In genomic region chr6:109371931-109372330, GRCm38 (mm10) we compare ENCODE assay signal across 21 mouse cellular contexts.
DNase-seq lines count a peak whose midpoint lies in the region; ATAC-seq lines count a peak whose summit lies in the region.
"Had no signal": no experiment of that assay in that cellular context is flagged by ENCODE, and none has a peak within 500 bp of the region (broad histone marks: within the 10 kb centered on the region; RNA-seq: fewer than 3 reads in every experiment).

No protein-coding gene starts in this region.

- H3K9me3 ChIP-seq in hindbrain, embryonic 11.5 days (ENCODE audit: control insufficient read depth, low read length) = no peaks in the 10 kb centered on the region
- H3K9me3 ChIP-seq in hindbrain, embryonic 16.5 days (ENCODE audit: control insufficient read depth, low read length) = no peaks in the 10 kb centered on the region
- H3K9me3 ChIP-seq in neural tube, embryonic 11.5 days (ENCODE audit: control insufficient read depth, low read length) = no peaks in the 10 kb centered on the region
- H3K9me3 ChIP-seq in neural tube, embryonic 15.5 days (replicated peaks) = no peaks in the 10 kb centered on the region
- H3K9me3 ChIP-seq in limb, embryonic 11.5 days (ENCODE audit: control insufficient read depth, low read length) = no peaks in the 10 kb centered on the region
- H3K9me3 ChIP-seq: embryonic facial prominence, embryonic 15.5 days; forebrain, embryonic 10.5 days; heart, embryonic 13.5 days; hindbrain, embryonic 12.5 days had no signal

- no peak overlapping the region for H3K4me3 ChIP-seq in hindbrain, embryonic 11.5 days (ENCODE audit: low read depth, low read length)
- no peak overlapping the region for H3K4me3 ChIP-seq in hindbrain, embryonic 16.5 days (ENCODE audit: low read length)
- H3K4me3 ChIP-seq in neural tube, embryonic 11.5 days (ENCODE audit: low read depth, low read length) = no peak overlapping the region
- H3K4me3 ChIP-seq in neural tube, embryonic 15.5 days (replicated peaks) = no peak overlapping the region
- H3K4me3 ChIP-seq in limb, embryonic 11.5 days (ENCODE audit: low read depth, low read length) = no peak overlapping the region
- H3K4me3 ChIP-seq: embryonic facial prominence, embryonic 15.5 days; erythroblast, embryonic 14.5 days; forebrain, embryonic 10.5 days; heart, embryonic 13.5 days; hindbrain, embryonic 12.5 days had no signal

- DNase-seq in hindbrain, embryonic 11.5 days (ENCODE audit: low spot score) = no peak
- peak; percentile 10 for DNase-seq in neural tube, embryonic 11.5 days (ENCODE audit: low spot score)
- DNase-seq in limb, embryonic 11.5 days (ENCODE audit: low spot score) = peak; percentile 30
- no peak for DNase-seq in liver
- no peak for DNase-seq in B cell, adult 2 months
- DNase-seq: adrenal gland, adult 8-10 months; adrenal gland, postnatal 36 days; cerebellum, adult 2 months; cerebellum, postnatal 14 days; gastrocnemius, postnatal 36 days; heart, adult 11 months; heart, postnatal 36 days had no signal

- 61% methylated on average over 3 of the region's 3 CpGs for WGBS in hindbrain, embryonic 11.5 days
- 43% methylated on average over 3 of the region's 3 CpGs for WGBS in hindbrain, embryonic 16.5 days
- WGBS in neural tube, embryonic 11.5 days = 49% methylated on average over 3 of the region's 3 CpGs
- 29% methylated on average over 3 of the region's 3 CpGs for WGBS in neural tube, embryonic 15.5 days
- WGBS in limb, embryonic 11.5 days = 26% methylated on average over 3 of the region's 3 CpGs

- no peak overlapping the region for H3K27ac ChIP-seq in hindbrain, embryonic 11.5 days (ENCODE audit: low read depth, low read length)
- H3K27ac ChIP-seq in hindbrain, embryonic 16.5 days (ENCODE audit: low read depth, low read length) = no peak overlapping the region
- no peak overlapping the region for H3K27ac ChIP-seq in neural tube, embryonic 11.5 days (ENCODE audit: low read depth, low read length)
- H3K27ac ChIP-seq in neural tube, embryonic 15.5 days (replicated peaks) = no peak overlapping the region
- H3K27ac ChIP-seq in limb, embryonic 11.5 days (replicated peaks; ENCODE audit: low read depth, low read length) = no peak overlapping the region
- H3K27ac ChIP-seq: embryonic facial prominence, embryonic 15.5 days; forebrain, embryonic 10.5 days; heart, embryonic 13.5 days; hindbrain, embryonic 12.5 days; hindbrain, postnatal 0 days had no signal

- no peak overlapping the region for H3K9ac ChIP-seq in hindbrain, embryonic 11.5 days (ENCODE audit: low read depth, low read length)
- no peak overlapping the region for H3K9ac ChIP-seq in hindbrain, embryonic 16.5 days (ENCODE audit: low read depth, low read length)
- no peak overlapping the region for H3K9ac ChIP-seq in neural tube, embryonic 11.5 days (ENCODE audit: low read length)
- H3K9ac ChIP-seq in neural tube, embryonic 15.5 days (replicated peaks) = no peak overlapping the region
- H3K9ac ChIP-seq in limb, embryonic 11.5 days (ENCODE audit: low read length) = no peak overlapping the region
- H3K9ac ChIP-seq: embryonic facial prominence, embryonic 15.5 days; heart, embryonic 13.5 days; hindbrain, embryonic 12.5 days had no signal

- peak; percentile 55 for ATAC-seq in hindbrain, embryonic 11.5 days (ENCODE audit: low FRiP score)
- ATAC-seq in hindbrain, embryonic 16.5 days = no peak
- ATAC-seq in neural tube, embryonic 11.5 days (ENCODE audit: insufficient read depth, low FRiP score, low TSS enrichment) = peak; percentile 50; the same call in 1 of the 2 replicates
- ATAC-seq in neural tube, embryonic 15.5 days (ENCODE audit: low FRiP score) = no peak
- ATAC-seq in limb, embryonic 11.5 days (ENCODE audit: insufficient number of reproducible peaks, low FRiP score, low TSS enrichment, low read depth) = peak; percentile 68; the same call in 1 of the 2 replicates
- ATAC-seq: forebrain, embryonic 14.5 days; hindbrain, postnatal 0 days had no signal

- H3K4me2 ChIP-seq in hindbrain, embryonic 11.5 days (replicated peaks; ENCODE audit: low read depth, low read length) = no peak overlapping the region
- no peak overlapping the region for H3K4me2 ChIP-seq in hindbrain, embryonic 16.5 days (ENCODE audit: low read length)
- no peak overlapping the region for H3K4me2 ChIP-seq in neural tube, embryonic 11.5 days (ENCODE audit: low read depth)
- H3K4me2 ChIP-seq in neural tube, embryonic 15.5 days = no peak overlapping the region
- no peak overlapping the region for H3K4me2 ChIP-seq in limb, embryonic 11.5 days (ENCODE audit: low read depth, severe bottlenecking)
- H3K4me2 ChIP-seq: embryonic facial prominence, embryonic 15.5 days; heart, embryonic 13.5 days; hindbrain, embryonic 12.5 days had no signal

- H3K27me3 ChIP-seq in hindbrain, embryonic 11.5 days (ENCODE audit: control insufficient read depth, insufficient read depth, low read length) = no peaks in the 10 kb centered on the region
- H3K27me3 ChIP-seq in hindbrain, embryonic 16.5 days (replicated peaks; ENCODE audit: control insufficient read depth, insufficient read depth, low read length) = no peaks in the 10 kb centered on the region
- H3K27me3 ChIP-seq in neural tube, embryonic 11.5 days (ENCODE audit: control insufficient read depth, insufficient read depth, low read length) = no peaks in the 10 kb centered on the region
- H3K27me3 ChIP-seq in neural tube, embryonic 15.5 days (replicated peaks) = no peaks in the 10 kb centered on the region
- H3K27me3 ChIP-seq in limb, embryonic 11.5 days (ENCODE audit: control insufficient read depth, insufficient read depth, low read length) = no peaks in the 10 kb centered on the region
- H3K27me3 ChIP-seq: embryonic facial prominence, embryonic 15.5 days; heart, embryonic 13.5 days; hindbrain, embryonic 12.5 days had no signal

- H3K4me1 ChIP-seq in hindbrain, embryonic 11.5 days (replicated peaks; ENCODE audit: control insufficient read depth, insufficient read depth, low read length) = no peaks in the 10 kb centered on the region
- H3K4me1 ChIP-seq in hindbrain, embryonic 16.5 days (ENCODE audit: control insufficient read depth, insufficient read depth, low read depth, low read length) = no peaks in the 10 kb centered on the region
- no peaks in the 10 kb centered on the region for H3K4me1 ChIP-seq in neural tube, embryonic 11.5 days (ENCODE audit: control insufficient read depth, insufficient read depth, low read length)
- no peaks in the 10 kb centered on the region for H3K4me1 ChIP-seq in neural tube, embryonic 15.5 days
- H3K4me1 ChIP-seq in limb, embryonic 11.5 days (ENCODE audit: control insufficient read depth, insufficient read depth, low read length) = no peaks in the 10 kb centered on the region; the same call in 1 of the 2 replicates
- H3K4me1 ChIP-seq: embryonic facial prominence, embryonic 15.5 days; forebrain, embryonic 10.5 days; heart, embryonic 13.5 days; hindbrain, embryonic 12.5 days had no signal

- no peaks in the 10 kb centered on the region for H3K36me3 ChIP-seq in hindbrain, embryonic 11.5 days (ENCODE audit: control insufficient read depth, insufficient read depth, low read length)
- no peaks in the 10 kb centered on the region for H3K36me3 ChIP-seq in hindbrain, embryonic 16.5 days (ENCODE audit: control insufficient read depth, insufficient read depth, low read length)
- H3K36me3 ChIP-seq in neural tube, embryonic 11.5 days (ENCODE audit: control insufficient read depth, insufficient read depth, low read length) = no peaks in the 10 kb centered on the region
- H3K36me3 ChIP-seq in neural tube, embryonic 15.5 days = no peaks in the 10 kb centered on the region
- H3K36me3 ChIP-seq in limb, embryonic 11.5 days (ENCODE audit: control insufficient read depth, insufficient read depth, low read length) = no peaks in the 10 kb centered on the region
- H3K36me3 ChIP-seq: embryonic facial prominence, embryonic 15.5 days; forebrain, embryonic 10.5 days; heart, embryonic 13.5 days; hindbrain, embryonic 12.5 days had no signal

Comparison
In these comparisons a context has a peak if more than half of its experiments do, and no peak if none do; other contexts are left out.
1. ATAC-seq: peak in hindbrain, embryonic 11.5 days (single experiment), neural tube, embryonic 11.5 days (single experiment) and limb, embryonic 11.5 days (single experiment); none in hindbrain, embryonic 16.5 days (single experiment) and neural tube, embryonic 15.5 days (single experiment).
2. DNase-seq: peak in neural tube, embryonic 11.5 days (single experiment) and limb, embryonic 11.5 days (single experiment); none in hindbrain, embryonic 11.5 days (single experiment), liver (single experiment) and B cell, adult 2 months (0 of 2).